Mouse (Mus musculus) liver, postnatal 0 days (tissue): Measurements from ENCODE around the gene Nod2.

Experiments used
- CTCF ChIP-seq: sonication (generic); IDR thresholded peaks from 2 replicates; pipeline ENCODE4 v1.5.1; 2016; ENCODE audit warnings: antibody characterized with exemption, low read depth
- EP300 ChIP-seq: IDR thresholded peaks from 2 replicates; pipeline ENCODE4 v1.6.1; 2016; ENCODE audit warnings: antibody characterized with exemption, low read depth, mild to moderate bottlenecking

- TF ChIP-seq CTCF (no peak), EP300 (no peak)
These were observed 1.2 kb downstream of the Nod2 start for GRCm38 (mm10) chr8:88648322-88648721.
